Mouse (Mus musculus): Measurements from ENCODE around the gene Mrap. TPM values are rescaled to one million over a fixed set of nuclear protein-coding genes. Genes with fewer than 3 reads are reported as not detected.

Mrap gene
- polyA plus RNA-seq, 1 experiment from 2014 or later: 79.0 TPM

DNA sequence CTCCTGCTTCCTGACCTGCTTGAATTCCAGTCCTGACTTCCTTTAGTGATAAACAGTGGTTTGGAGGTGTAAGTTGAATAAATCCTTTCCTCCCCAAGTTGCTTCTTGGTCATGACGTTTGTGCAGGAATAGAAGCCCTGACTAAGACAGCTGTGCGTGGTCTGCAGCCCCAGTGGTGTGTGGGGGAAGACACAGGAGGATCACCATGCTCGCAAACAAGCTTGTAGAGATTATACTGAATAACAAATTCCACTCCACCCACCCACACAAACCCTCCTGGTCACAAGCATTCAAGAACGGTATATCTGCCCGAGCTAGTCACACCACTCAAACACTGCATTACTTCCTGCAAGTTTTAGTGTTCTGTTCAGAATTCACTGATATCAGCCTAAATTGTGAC, 54.1 kb downstream of the Mrap start:
- no peak for ATAC-seq (replicated peaks; ENCODE audit: low FRiP score)
- H3K36me3 ChIP-seq (ENCODE audit: control insufficient read depth, insufficient read depth, low read length): peaks cover 46% of the 10 kb centered on the region
- H3K4me1 ChIP-seq (replicated peaks; ENCODE audit: control insufficient read depth, insufficient read depth, low read length): no peaks in the 10 kb centered on the region
- 79% methylated on average over 5 of the region's 5 CpGs for WGBS
- no peak overlapping the region for H3K4me3 ChIP-seq (ENCODE audit: low read depth, low read length)
- no peak for DNase-seq (ENCODE audit: low spot score)
- no peak overlapping the region for H3K4me2 ChIP-seq
- H3K9me3 ChIP-seq (ENCODE audit: control insufficient read depth, low read length): no peaks in the 10 kb centered on the region
- no peak overlapping the region for H3K9ac ChIP-seq (ENCODE audit: low read depth, low read length)
- H3K27me3 ChIP-seq (replicated peaks; ENCODE audit: control insufficient read depth, insufficient read depth, low read length): no peaks in the 10 kb centered on the region
- no peak overlapping the region; the same call in 1 of the 2 replicates for H3K27ac ChIP-seq (ENCODE audit: low read depth, low read length)

DNA sequence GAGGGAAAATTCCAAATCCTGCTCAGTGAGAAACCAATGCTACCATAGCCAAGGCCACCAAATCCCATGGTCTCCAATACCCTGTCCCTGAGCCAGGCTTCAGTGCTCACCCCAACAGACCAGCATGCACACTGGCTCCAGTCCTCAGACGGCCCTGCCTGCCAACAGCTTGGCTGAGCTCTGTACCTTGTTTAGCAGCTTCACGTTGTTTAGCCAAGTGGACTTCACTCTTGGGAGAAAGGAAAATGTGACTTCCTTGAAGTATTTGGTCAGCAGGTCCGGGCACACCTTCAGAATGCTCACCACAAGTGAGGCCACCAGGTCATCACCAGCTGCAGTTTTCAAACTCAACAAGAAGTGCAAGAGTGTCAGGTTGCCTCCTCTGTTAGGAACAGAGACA, 54.5 kb downstream of the Mrap start:
- no peak for ATAC-seq (replicated peaks; ENCODE audit: low FRiP score)

DNA sequence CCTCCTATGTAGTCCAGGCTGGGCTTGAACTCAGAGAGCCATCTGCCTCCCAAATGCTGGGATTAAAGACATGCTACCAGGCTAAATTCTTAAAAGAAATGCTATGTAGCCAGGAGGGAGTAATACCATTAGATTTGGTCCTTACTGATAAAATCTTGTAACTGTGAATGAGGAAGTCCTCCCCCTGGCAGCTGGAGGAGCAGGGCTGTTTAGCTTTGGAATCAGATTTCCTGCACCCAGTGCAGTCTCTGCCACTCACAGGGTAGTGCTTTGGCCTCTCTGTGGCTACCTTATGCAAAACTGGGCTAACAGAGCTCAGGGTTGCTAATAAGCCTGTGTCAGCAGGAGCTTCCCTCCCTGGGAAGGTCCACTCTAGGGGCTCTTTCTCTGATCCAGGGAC, 56.7 kb downstream of the Mrap start:
- H3K4me2 ChIP-seq: no peak overlapping the region
- H3K36me3 ChIP-seq (ENCODE audit: control insufficient read depth, insufficient read depth, low read length): peaks cover 39% of the 10 kb centered on the region
- no peaks in the 10 kb centered on the region for H3K27me3 ChIP-seq (replicated peaks; ENCODE audit: control insufficient read depth, insufficient read depth, low read length)
- no peak overlapping the region for H3K27ac ChIP-seq (ENCODE audit: low read depth, low read length)
- no peak overlapping the region for H3K9ac ChIP-seq (ENCODE audit: low read depth, low read length)
- ATAC-seq (replicated peaks; ENCODE audit: low FRiP score) (no peak), DNase-seq (ENCODE audit: low spot score) (no peak)
- no peak overlapping the region for H3K4me3 ChIP-seq (ENCODE audit: low read depth, low read length)
- no peaks in the 10 kb centered on the region for H3K9me3 ChIP-seq (ENCODE audit: control insufficient read depth, low read length)
- no peaks in the 10 kb centered on the region for H3K4me1 ChIP-seq (replicated peaks; ENCODE audit: control insufficient read depth, insufficient read depth, low read length)

More for the DNA sequence above, 54.5 kb downstream of the Mrap start:
- Histone ChIP-seq H3K27ac (ENCODE audit: low read depth, low read length) (no peak overlapping the region; the same call in 1 of the 2 replicates), H3K4me1 (replicated peaks; ENCODE audit: control insufficient read depth, insufficient read depth, low read length) (no peaks in the 10 kb centered on the region), H3K9ac (ENCODE audit: low read depth, low read length) (no peak overlapping the region), H3K4me3 (ENCODE audit: low read depth, low read length) (no peak overlapping the region), H3K9me3 (ENCODE audit: control insufficient read depth, low read length) (no peaks in the 10 kb centered on the region), H3K36me3 (ENCODE audit: control insufficient read depth, insufficient read depth, low read length) (peaks cover 42% of the 10 kb centered on the region), H3K4me2 (no peak overlapping the region), H3K27me3 (replicated peaks; ENCODE audit: control insufficient read depth, insufficient read depth, low read length) (no peaks in the 10 kb centered on the region)
- 84% methylated on average over 3 of the region's 3 CpGs for WGBS
- DNase-seq (ENCODE audit: low spot score): no peak

DNA sequence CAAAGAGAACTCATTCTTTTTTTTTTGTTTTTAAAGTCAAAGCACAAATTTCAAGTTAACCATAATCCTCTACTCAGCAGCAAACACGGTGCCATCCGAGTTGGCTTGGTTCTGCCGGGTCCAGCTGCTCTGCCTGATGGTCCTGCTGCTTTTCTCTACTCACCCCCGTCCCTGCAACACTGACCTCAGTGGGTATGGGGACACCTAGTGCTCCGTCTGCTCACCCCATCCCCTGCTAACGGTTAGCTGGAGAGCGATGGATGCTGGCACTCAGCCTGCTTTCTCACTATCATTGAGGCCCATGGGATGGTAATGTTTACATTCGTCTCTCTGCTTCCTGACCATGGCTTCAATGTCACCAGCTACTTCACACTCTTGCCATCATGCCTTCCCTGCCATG, 60.4 kb downstream of the Mrap start:
- H3K4me2 ChIP-seq: no peak overlapping the region
- ATAC-seq (replicated peaks; ENCODE audit: low FRiP score) (no peak), DNase-seq (ENCODE audit: low spot score) (no peak)
- H3K9ac ChIP-seq (ENCODE audit: low read depth, low read length): no peak overlapping the region
- peaks cover 20% of the 10 kb centered on the region for H3K36me3 ChIP-seq (ENCODE audit: control insufficient read depth, insufficient read depth, low read length)
- no peak overlapping the region for H3K4me3 ChIP-seq (ENCODE audit: low read depth, low read length)
- H3K27ac ChIP-seq (ENCODE audit: low read depth, low read length): no peak overlapping the region
- H3K4me1 ChIP-seq (replicated peaks; ENCODE audit: control insufficient read depth, insufficient read depth, low read length): no peaks in the 10 kb centered on the region
- H3K9me3 ChIP-seq (ENCODE audit: control insufficient read depth, low read length): no peaks in the 10 kb centered on the region
- 81% methylated on average over 8 of the region's 8 CpGs for WGBS
- no peaks in the 10 kb centered on the region for H3K27me3 ChIP-seq (replicated peaks; ENCODE audit: control insufficient read depth, insufficient read depth, low read length)

DNA sequence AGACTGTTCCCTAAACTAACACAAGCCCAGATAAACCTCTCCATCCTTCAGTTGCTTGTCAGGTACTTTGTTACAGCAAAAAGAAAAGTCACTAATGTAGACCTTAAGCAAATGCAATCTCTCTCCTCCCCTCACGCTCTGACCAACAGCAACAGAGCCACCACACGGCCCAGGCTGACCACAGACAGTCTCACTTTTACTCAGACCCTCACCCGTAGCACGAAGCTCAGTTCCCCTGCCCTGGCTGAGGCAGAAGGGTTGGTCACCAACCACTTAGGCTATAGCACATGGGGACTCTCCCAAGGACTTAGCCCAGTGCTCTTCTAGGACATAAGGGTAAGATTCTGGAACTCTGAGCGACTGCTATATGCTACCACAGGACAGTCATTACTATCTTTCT, 60.8 kb downstream of the Mrap start:
- WGBS: 87% methylated on average over 5 of the region's 5 CpGs
- Histone ChIP-seq H3K27ac (ENCODE audit: low read depth, low read length) (no peak overlapping the region), H3K9me3 (ENCODE audit: control insufficient read depth, low read length) (no peaks in the 10 kb centered on the region), H3K4me3 (ENCODE audit: low read depth, low read length) (no peak overlapping the region), H3K9ac (ENCODE audit: low read depth, low read length) (no peak overlapping the region), H3K4me1 (replicated peaks; ENCODE audit: control insufficient read depth, insufficient read depth, low read length) (no peaks in the 10 kb centered on the region), H3K4me2 (no peak overlapping the region), H3K27me3 (replicated peaks; ENCODE audit: control insufficient read depth, insufficient read depth, low read length) (no peaks in the 10 kb centered on the region), H3K36me3 (ENCODE audit: control insufficient read depth, insufficient read depth, low read length) (peaks cover 19% of the 10 kb centered on the region)
- no peak for DNase-seq (ENCODE audit: low spot score)
- ATAC-seq (replicated peaks; ENCODE audit: low FRiP score): no peak

Other genes starting within 250 kb of the Mrap start
- 78.1 and 81.0 TPM in 2 replicates for gene Mis18a, start 10.8 kb upstream of the Mrap start, polyA plus RNA-seq (2014; fragmentation: Nextera tagmentation; extraction: Ambion mirVana)
- 17.0 and 17.7 TPM in 2 replicates for gene Urb1, start 72.2 kb downstream of the Mrap start, polyA plus RNA-seq (2014; fragmentation: Nextera tagmentation; extraction: Ambion mirVana)
- 0.25 and 0.55 TPM in 2 replicates for gene Eva1c, start 88.5 kb downstream of the Mrap start, polyA plus RNA-seq (2014; fragmentation: Nextera tagmentation; extraction: Ambion mirVana)
- gene Cfap298, start 196.9 kb downstream of the Mrap start, polyA plus RNA-seq (2014; fragmentation: Nextera tagmentation; extraction: Ambion mirVana): 62.5 and 72.1 TPM in 2 replicates